In the genomic region with DNA sequence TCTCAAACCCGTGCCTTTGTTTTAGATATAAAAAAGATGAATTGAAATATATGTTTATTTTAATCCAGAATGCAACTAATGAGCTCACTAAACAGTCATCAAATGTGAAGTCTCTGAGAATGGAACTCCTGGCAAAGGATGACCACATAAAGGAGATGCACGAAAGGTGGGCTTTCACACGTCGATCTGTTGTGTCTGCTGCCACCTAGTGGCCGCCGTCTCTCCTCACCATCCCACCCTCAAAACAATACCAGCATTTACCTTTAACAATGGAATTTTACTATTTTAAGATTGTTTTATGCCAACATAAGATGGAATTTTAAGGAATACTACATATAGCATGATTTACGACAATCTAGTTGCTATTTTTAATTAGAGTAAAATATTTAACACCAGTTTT, we compare ENCODE assay signal across 9 mouse cellular contexts.
DNase-seq lines count a peak whose midpoint lies in the region; ATAC-seq and TF ChIP-seq lines count a peak whose summit lies in the region.
"Had no signal": no experiment of that assay in that cellular context is flagged by ENCODE, and none has a peak within 500 bp of the region (broad histone marks: within the 10 kb centered on the region; RNA-seq: fewer than 3 reads in every experiment).

No protein-coding gene starts in this region.

- TF ChIP-seq CTCF in cortical plate, adult 2 months (IDR thresholded peaks at IDR 0.05; ENCODE audit: extremely low read depth, insufficient read depth, low read length), result peak; percentile 89

- no peak overlapping the region for H3K4me2 ChIP-seq in midbrain, embryonic 14.5 days (ENCODE audit: low read length)

- H3K9me3 ChIP-seq in midbrain, embryonic 14.5 days (ENCODE audit: control insufficient read depth, low read length), result no peaks in the 10 kb centered on the region

- H3K36me3 ChIP-seq in midbrain, embryonic 14.5 days (ENCODE audit: control insufficient read depth, insufficient read depth, low read length), result no peaks in the 10 kb centered on the region

- WGBS in midbrain, embryonic 14.5 days, result 14% methylated on average over 7 of the region's 7 CpGs

- TF ChIP-seq POLR2A in cortical plate, adult 2 months (IDR thresholded peaks at IDR 0.05; ENCODE audit: extremely low read depth, insufficient read depth, low read length), result no peak

- H3K9ac ChIP-seq in midbrain, embryonic 14.5 days (replicated peaks; ENCODE audit: low read length), result no peak overlapping the region

- no peak overlapping the region for H3K27ac ChIP-seq in cortical plate, adult 2 months (ENCODE audit: insufficient read depth, low read length)
- H3K27ac ChIP-seq in midbrain, embryonic 14.5 days (replicated peaks; ENCODE audit: low read depth, low read length), result no peak overlapping the region

- no peak overlapping the region for H3K4me3 ChIP-seq in cortical plate, adult 2 months (ENCODE audit: insufficient read depth, low read length)
- no peak overlapping the region for H3K4me3 ChIP-seq in midbrain, embryonic 14.5 days (replicated peaks; ENCODE audit: low read depth, low read length)
- H3K4me3 ChIP-seq: erythroblast, embryonic 14.5 days had no signal

- H3K4me1 ChIP-seq in cortical plate, adult 2 months (ENCODE audit: control insufficient read depth, insufficient read depth, low read length), result no peaks in the 10 kb centered on the region
- H3K4me1 ChIP-seq in midbrain, embryonic 14.5 days (ENCODE audit: control insufficient read depth, insufficient read depth, low read length), result no peaks in the 10 kb centered on the region

- ATAC-seq in midbrain, embryonic 14.5 days (ENCODE audit: low FRiP score, low TSS enrichment), result peak; percentile 74; the same call in 1 of the 2 replicates

- DNase-seq in left cerebral cortex, adult 11 months (ENCODE audit: low spot score), result peak; percentile 16
- no peak for DNase-seq in left cerebral cortex, adult 8-10 months (ENCODE audit: low spot score in 2 of 2)
- DNase-seq in adipocyte (ENCODE audit: low spot score), result peak; percentile 50
- DNase-seq in heart, postnatal 14 days, result peak; percentile 64 to 72
- DNase-seq in layer of hippocampus, postnatal 14 days (ENCODE audit: low spot score in 2 of 2), result peak; percentile 24 to 47
- DNase-seq in midbrain, embryonic 14.5 days, result peak; percentile 93
- DNase-seq in testis, postnatal 10 days (ENCODE audit: low spot score), result peak; percentile 81

- intact Hi-C loops in heart, postnatal 14 days (cut with DNase I), result loop anchor here (1.0 to 2.0 kb wide), 2 partner anchors 220 to 1302 kb away; no protein-coding TSS in a partner anchor

- H3K27me3 ChIP-seq in midbrain, embryonic 14.5 days (ENCODE audit: control insufficient read depth, insufficient read depth, low read length), result no peaks in the 10 kb centered on the region

Comparison
In these comparisons a context has a peak if more than half of its experiments do, and no peak if none do; other contexts are left out.
1. DNase-seq: peak in left cerebral cortex, adult 11 months (single experiment), adipocyte (single experiment), heart, postnatal 14 days (2 of 2), layer of hippocampus, postnatal 14 days (2 of 2), midbrain, embryonic 14.5 days (single experiment) and testis, postnatal 10 days (single experiment); none in left cerebral cortex, adult 8-10 months (0 of 2).